Mouse (Mus musculus) brain, embryonic 14.5 days (tissue): ENCODE measurements around the gene Ugt1a2.

ENCODE experiments used
- CTCF ChIP-seq: fragments of 200-500 bp; IDR thresholded peaks from 2 replicates; pipeline ENCODE4 v1.5.1; 2012; ENCODE audit warnings: inconsistent platforms, mild to moderate bottlenecking, moderate library complexity, borderline replicate concordance; ENCODE audit not compliant: insufficient read depth, insufficient read length; ENCODE audit errors: extremely low read depth
- POLR2A ChIP-seq: fragments of 200-500 bp; IDR thresholded peaks from 2 replicates; pipeline ENCODE4 v1.6.1; 2012; ENCODE audit warnings: mild to moderate bottlenecking, inconsistent platforms, borderline replicate concordance; ENCODE audit not compliant: poor library complexity, insufficient read depth, insufficient read length, severe bottlenecking; ENCODE audit errors: extremely low read depth

DNA sequence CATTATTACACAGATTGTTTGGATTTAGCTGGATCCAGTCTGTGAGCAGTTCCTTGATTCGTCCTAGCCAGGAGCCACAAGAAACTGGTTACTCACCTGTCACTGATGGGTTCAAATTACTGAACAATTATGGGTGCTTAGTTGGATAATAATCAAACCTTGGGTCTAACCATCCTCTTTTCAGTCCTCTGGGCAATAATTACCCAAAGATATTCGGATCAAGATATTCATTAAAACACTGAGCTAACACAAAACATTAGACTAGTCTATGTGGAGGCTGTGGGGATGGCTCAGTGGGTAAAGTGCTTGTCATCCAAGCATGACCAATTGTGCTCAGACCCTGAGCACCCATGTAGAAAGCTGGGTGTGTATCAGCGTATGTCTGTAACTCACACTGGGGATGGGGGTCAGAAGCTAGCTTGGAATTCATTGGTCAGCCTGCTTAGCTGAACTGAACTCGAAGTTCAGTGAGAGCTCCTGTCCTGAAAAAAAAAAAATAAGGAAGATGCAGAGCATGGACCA lies 35.6 kb downstream of the Ugt1a2 start:
- no peak for TF ChIP-seq POLR2A
- no peak for TF ChIP-seq CTCF
